Mouse (Mus musculus): ENCODE results near the gene Adck2. TPM values are rescaled to one million over a fixed set of nuclear protein-coding genes. Genes with fewer than 3 reads are reported as not detected.

The Adck2 gene
- total RNA-seq, 1 experiment from 2014 or later: 31.5 TPM

Other genes with a start within 250 kb of the Adck2 start
- 29.0 and 40.6 TPM in 2 replicates for gene Slc37a3, start 196.2 kb upstream of the Adck2 start, total RNA-seq (2021)
- 0.52 and 1.2 TPM in 2 replicates for gene Rab19, start 192.7 kb upstream of the Adck2 start, total RNA-seq (2021)
- gene Mkrn1, start 153.4 kb upstream of the Adck2 start, total RNA-seq (2021): 70.6 and 103 TPM in 2 replicates
- gene Dennd2a, start 16.0 kb upstream of the Adck2 start, total RNA-seq (2021): 10.8 and 11.9 TPM in 2 replicates
- gene Gm42420, start 11.9 kb downstream of the Adck2 start, total RNA-seq (2021): 2.2 TPM in 1 of 2 replicates, not detected in the other
- 167 and 208 TPM in 2 replicates for gene Ndufb2, start 18.7 kb downstream of the Adck2 start, total RNA-seq (2021)
- gene Braf, start 151.6 kb downstream of the Adck2 start, total RNA-seq (2021): 35.1 and 43.4 TPM in 2 replicates
- gene Mrps33, start 237.1 kb downstream of the Adck2 start, total RNA-seq (2021): 71.2 and 76.7 TPM in 2 replicates